11 mouse cellular contexts compared by ENCODE assay signal in genomic region chr4:98758012-98758821, GRCm38 (mm10). TPM values are rescaled to one million over a fixed set of nuclear protein-coding genes. Genes with fewer than 3 reads are reported as not detected.
DNase-seq lines count a peak whose midpoint lies in the region; ATAC-seq lines count a peak whose summit lies in the region.
"Had no signal": no experiment of that assay in that cellular context is flagged by ENCODE, and none has a peak within 500 bp of the region (broad histone marks: within the 10 kb centered on the region; RNA-seq: fewer than 3 reads in every experiment).

No protein-coding gene starts in this region.

- no peak for ATAC-seq in heart, embryonic 13.5 days (ENCODE audit: extremely low read depth, insufficient number of reproducible peaks, low FRiP score, low TSS enrichment)
- ATAC-seq in activated CD4-positive, CD25-positive, alpha-beta regulatory T cell, adult 4 months, result no peak

- 0 out of 2 replicates have a peak, but pooled peaks cover 6% of the 10 kb centered on the region for H3K36me3 ChIP-seq in heart, embryonic 13.5 days
- no peaks in the 10 kb centered on the region; the same call in 1 of the 2 replicates for H3K36me3 ChIP-seq in hindbrain, embryonic 10.5 days
- H3K36me3 ChIP-seq in midbrain, embryonic 10.5 days, result no peaks in the 10 kb centered on the region

- no peaks in the 10 kb centered on the region for H3K9me3 ChIP-seq in heart, embryonic 13.5 days
- no peaks in the 10 kb centered on the region for H3K9me3 ChIP-seq in hindbrain, embryonic 10.5 days
- H3K9me3 ChIP-seq in midbrain, embryonic 10.5 days (replicated peaks), result no peaks in the 10 kb centered on the region

- no peak overlapping the region for H3K4me2 ChIP-seq in heart, embryonic 13.5 days

- no peak overlapping the region for H3K9ac ChIP-seq in heart, embryonic 13.5 days

- no peak for DNase-seq in heart, adult 11 months
- peak; percentile 43 for DNase-seq in cerebellum, adult 9-11 months
- peak; percentile 16 for DNase-seq in hindbrain, embryonic 10.5 days (ENCODE audit: low spot score)
- no peak for DNase-seq in midbrain, embryonic 10.5 days (ENCODE audit: low spot score)
- no peak for DNase-seq in gastrocnemius, postnatal 10 days
- no peak for DNase-seq in adrenal gland, postnatal 36 days

- no peaks in the 10 kb centered on the region for H3K27me3 ChIP-seq in heart, embryonic 13.5 days (replicated peaks)
- no peaks in the 10 kb centered on the region for H3K27me3 ChIP-seq in hindbrain, embryonic 10.5 days (ENCODE audit: insufficient read depth, poor library complexity, severe bottlenecking)
- no peaks in the 10 kb centered on the region for H3K27me3 ChIP-seq in midbrain, embryonic 10.5 days (ENCODE audit: low read depth, poor library complexity, severe bottlenecking)
- H3K27me3 ChIP-seq: CH12.LX had no signal

- H3K4me1 ChIP-seq in heart, embryonic 13.5 days, result peaks cover 7% of the 10 kb centered on the region; the same call in 1 of the 2 replicates
- H3K4me1 ChIP-seq in hindbrain, embryonic 10.5 days (replicated peaks), result peaks cover 37% of the 10 kb centered on the region
- H3K4me1 ChIP-seq in midbrain, embryonic 10.5 days, result peaks cover 42% of the 10 kb centered on the region

- H3K27ac ChIP-seq in heart, embryonic 13.5 days (replicated peaks), result peak overlapping the region; percentile 48; the same call in 1 of the 2 replicates
- H3K27ac ChIP-seq in hindbrain, embryonic 10.5 days, result peak overlapping the region; percentile 78
- H3K27ac ChIP-seq in midbrain, embryonic 10.5 days (replicated peaks), result peak overlapping the region; percentile 65

- H3K4me3 ChIP-seq in heart, embryonic 13.5 days, result no peak overlapping the region
- H3K4me3 ChIP-seq in hindbrain, embryonic 10.5 days, result no peak overlapping the region
- H3K4me3 ChIP-seq in midbrain, embryonic 10.5 days, result no peak overlapping the region
- H3K4me3 ChIP-seq: myocyte had no signal

- 36% methylated on average over 4 of the region's 4 CpGs for WGBS in heart, embryonic 13.5 days
- 62% methylated on average over 4 of the region's 4 CpGs for WGBS in hindbrain, embryonic 10.5 days
- WGBS in midbrain, embryonic 10.5 days, result 72% methylated on average over 4 of the region's 4 CpGs

RNA-seq across cellular contexts. Expression of gene L1td1, which starts 31.7 kb away (rescaled TPM):
- polyA plus RNA-seq in heart, embryonic 13.5 days (2015; fragmentation: Nextera tagmentation; extraction: Ambion mirVana), result 0.14 and 0.24 TPM in 2 replicates
- polyA plus RNA-seq in hindbrain, embryonic 10.5 days (2016; fragmentation: Nextera tagmentation; extraction: Ambion mirVana), result 0.20 TPM in 1 of 2 replicates, not detected in the other
- 0.10 and 0.11 TPM in 2 replicates for polyA plus RNA-seq in midbrain, embryonic 10.5 days (2016; fragmentation: Nextera tagmentation; extraction: Ambion mirVana)
- total RNA-seq in gastrocnemius, postnatal 10 days (2021), result not detected
- total RNA-seq in adrenal gland, postnatal 36 days (2021), result not detected
- polyA plus RNA-seq in activated CD4-positive, CD25-positive, alpha-beta regulatory T cell, adult 4 months (2017; shearing (Covaris generic)), result not detected
- total RNA-seq: CH12.LX had no signal
- polyA plus RNA-seq: large intestine, adult 2 months; myocyte had no signal

RNA-seq across cellular contexts. Expression of gene Kank4, which starts 59.1 kb away (rescaled TPM):
- polyA plus RNA-seq in heart, embryonic 13.5 days (2015; fragmentation: Nextera tagmentation; extraction: Ambion mirVana), result 0.57 and 0.70 TPM in 2 replicates
- 0.90 and 1.1 TPM in 2 replicates for polyA plus RNA-seq in hindbrain, embryonic 10.5 days (2016; fragmentation: Nextera tagmentation; extraction: Ambion mirVana)
- 0.72 and 0.86 TPM in 2 replicates for polyA plus RNA-seq in midbrain, embryonic 10.5 days (2016; fragmentation: Nextera tagmentation; extraction: Ambion mirVana)
- 1 to 10 TPM; 4.5 to 5.5 TPM for total RNA-seq in gastrocnemius, postnatal 10 days (2021)
- 1 to 10 TPM; 2.4 to 3.3 TPM for total RNA-seq in adrenal gland, postnatal 36 days (2021)
- not detected for polyA plus RNA-seq in activated CD4-positive, CD25-positive, alpha-beta regulatory T cell, adult 4 months (2017; shearing (Covaris generic))
- total RNA-seq: CH12.LX had no signal

Comparison
In these comparisons a context has a peak if more than half of its experiments do, and no peak if none do; other contexts are left out.
1. DNase-seq: peak in cerebellum, adult 9-11 months (single experiment) and hindbrain, embryonic 10.5 days (single experiment); none in heart, adult 11 months (single experiment), midbrain, embryonic 10.5 days (single experiment), gastrocnemius, postnatal 10 days (single experiment) and adrenal gland, postnatal 36 days (0 of 2).
2. Peak in every context shown above with its lines, with median percentiles within 50 percentile points of each other: H3K27ac ChIP-seq.